ENCODE assay signal across 21 mouse cellular contexts in the genomic region with DNA sequence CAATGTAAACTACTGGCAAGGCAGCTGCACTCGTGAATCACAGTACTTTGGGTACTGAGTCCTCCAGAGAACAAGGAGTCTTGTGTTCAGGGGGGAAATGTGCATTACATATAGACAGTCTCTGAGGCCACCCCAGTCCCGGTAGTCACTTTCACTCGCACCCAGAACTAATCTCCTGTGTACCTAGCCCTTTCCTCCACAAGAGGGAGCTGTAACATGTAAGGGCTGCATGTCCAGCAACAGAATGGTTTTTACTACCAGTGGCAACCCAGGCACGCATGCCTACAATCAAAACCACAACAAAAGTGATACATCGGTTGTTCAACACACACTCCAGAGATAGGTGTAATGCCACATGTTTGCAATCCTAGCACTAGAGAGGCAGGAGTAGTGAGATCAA. TPM values are rescaled to one million over a fixed set of nuclear protein-coding genes. Genes with fewer than 3 reads are reported as not detected.
A peak's percentile ranks its signal among the peaks of the same experiment; 100 is the strongest.
DNase-seq lines count a peak whose midpoint lies in the region; ATAC-seq and TF ChIP-seq lines count a peak whose summit lies in the region.
"Had no signal": no experiment of that assay in that cellular context is flagged by ENCODE, and none has a peak within 500 bp of the region (broad histone marks: within the 10 kb centered on the region; RNA-seq: fewer than 3 reads in every experiment).

No protein-coding gene starts in this region.

- TF ChIP-seq EP300 in liver, embryonic 14.5 days (IDR thresholded peaks at IDR 0.05; ENCODE audit: low read depth): no peak
- no peak for TF ChIP-seq EP300 in stomach, postnatal 0 days (optimal IDR thresholded peaks at IDR 0.05)

- no peak for DNase-seq in forebrain, postnatal 0 days
- no peak for DNase-seq in liver, embryonic 14.5 days (ENCODE audit: low read depth in 3 of 3, low spot score in 3 of 3)
- no peak for DNase-seq in liver
- DNase-seq in ES-CJ7 (ENCODE audit: low read depth, low spot score): peak; percentile 66
- DNase-seq in stomach, postnatal 0 days (ENCODE audit: low spot score): no peak
- DNase-seq: adrenal gland, postnatal 36 days; cerebellum, adult 8-10 months; kidney, postnatal 4 days; lung, postnatal 36 days; retina, postnatal 1 day; thymus, postnatal 14 days had no signal

- ATAC-seq in forebrain, postnatal 0 days: no peak
- no peak for ATAC-seq in forebrain, embryonic 13.5 days
- ATAC-seq in liver, embryonic 14.5 days (ENCODE audit: insufficient read depth): no peak
- ATAC-seq in stomach, postnatal 0 days (ENCODE audit: low FRiP score, low TSS enrichment): no peak
- ATAC-seq in heart, embryonic 12.5 days (ENCODE audit: insufficient number of reproducible peaks, low FRiP score): no peak
- ATAC-seq: forebrain, embryonic 15.5 days; inflammation-experienced regulatory T-cells, adult 6 months; midbrain, embryonic 16.5 days had no signal

- no peaks in the 10 kb centered on the region for H3K27me3 ChIP-seq in forebrain, postnatal 0 days (ENCODE audit: insufficient read depth, low read length)
- no peaks in the 10 kb centered on the region for H3K27me3 ChIP-seq in forebrain, embryonic 13.5 days
- no peaks in the 10 kb centered on the region for H3K27me3 ChIP-seq in liver, embryonic 14.5 days (ENCODE audit: control insufficient read depth, insufficient read depth, low read length)
- H3K27me3 ChIP-seq in stomach, postnatal 0 days (ENCODE audit: control insufficient read depth, insufficient read depth, low read length): no peaks in the 10 kb centered on the region
- H3K27me3 ChIP-seq in heart, embryonic 12.5 days (replicated peaks): no peaks in the 10 kb centered on the region
- H3K27me3 ChIP-seq: embryonic facial prominence, embryonic 13.5 days; forebrain, embryonic 15.5 days; limb, embryonic 13.5 days had no signal

- no peak overlapping the region for H3K4me3 ChIP-seq in forebrain, postnatal 0 days (ENCODE audit: low read depth, low read length)
- no peak overlapping the region for H3K4me3 ChIP-seq in forebrain, embryonic 13.5 days
- H3K4me3 ChIP-seq in liver, embryonic 14.5 days (ENCODE audit: insufficient read depth in 1 of 2, low read depth in 2 of 2, low read length in 2 of 2): no peak overlapping the region
- no peak overlapping the region for H3K4me3 ChIP-seq in stomach, postnatal 0 days (ENCODE audit: low read depth, low read length)
- no peak overlapping the region for H3K4me3 ChIP-seq in heart, embryonic 12.5 days
- H3K4me3 ChIP-seq: embryonic facial prominence, embryonic 13.5 days; forebrain, embryonic 15.5 days; hindbrain, embryonic 10.5 days; limb, embryonic 13.5 days had no signal

- H3K27ac ChIP-seq in forebrain, postnatal 0 days (ENCODE audit: low read depth, low read length): no peak overlapping the region
- no peak overlapping the region for H3K27ac ChIP-seq in forebrain, embryonic 13.5 days
- no peak overlapping the region for H3K27ac ChIP-seq in liver, embryonic 14.5 days
- H3K27ac ChIP-seq in stomach, postnatal 0 days (replicated peaks): no peak overlapping the region
- no peak overlapping the region for H3K27ac ChIP-seq in heart, embryonic 12.5 days (ENCODE audit: poor library complexity, severe bottlenecking)
- H3K27ac ChIP-seq: embryonic facial prominence, embryonic 13.5 days; forebrain, embryonic 15.5 days; hindbrain, embryonic 10.5 days; limb, embryonic 13.5 days had no signal

- peak; percentile 33 for TF ChIP-seq CTCF in forebrain, postnatal 0 days (IDR thresholded peaks at IDR 0.05; ENCODE audit: low read depth)
- 0 out of 2 replicates have a peak, but pooled peaks have one; percentile 16 for TF ChIP-seq CTCF in liver, embryonic 14.5 days (IDR thresholded peaks at IDR 0.05; ENCODE audit: low read depth)
- TF ChIP-seq CTCF in stomach, postnatal 0 days (IDR thresholded peaks at IDR 0.05; ENCODE audit: low read depth): peak; percentile 23; the same call in 1 of the 2 replicates

- no peak overlapping the region for H3K4me2 ChIP-seq in forebrain, postnatal 0 days (ENCODE audit: low read depth)
- H3K4me2 ChIP-seq in forebrain, embryonic 13.5 days: no peak overlapping the region
- H3K4me2 ChIP-seq in liver, embryonic 14.5 days (ENCODE audit: low read depth): no peak overlapping the region
- H3K4me2 ChIP-seq in stomach, postnatal 0 days (replicated peaks; ENCODE audit: low read depth): no peak overlapping the region
- no peak overlapping the region for H3K4me2 ChIP-seq in heart, embryonic 12.5 days
- H3K4me2 ChIP-seq: embryonic facial prominence, embryonic 13.5 days; forebrain, embryonic 15.5 days; limb, embryonic 13.5 days had no signal

- no peaks in the 10 kb centered on the region for H3K36me3 ChIP-seq in forebrain, postnatal 0 days (ENCODE audit: insufficient read depth)
- no peaks in the 10 kb centered on the region for H3K36me3 ChIP-seq in forebrain, embryonic 13.5 days (ENCODE audit: poor library complexity, severe bottlenecking)
- no peaks in the 10 kb centered on the region for H3K36me3 ChIP-seq in liver, embryonic 14.5 days (replicated peaks; ENCODE audit: control insufficient read depth, insufficient read depth, low read depth)
- no peaks in the 10 kb centered on the region for H3K36me3 ChIP-seq in stomach, postnatal 0 days (ENCODE audit: control insufficient read depth, insufficient read depth, low read length)
- no peaks in the 10 kb centered on the region for H3K36me3 ChIP-seq in heart, embryonic 12.5 days
- H3K36me3 ChIP-seq: embryonic facial prominence, embryonic 13.5 days; forebrain, embryonic 15.5 days; G1E; hindbrain, embryonic 10.5 days; limb, embryonic 13.5 days had no signal

- H3K9me3 ChIP-seq in forebrain, postnatal 0 days (ENCODE audit: low read length): no peaks in the 10 kb centered on the region
- no peaks in the 10 kb centered on the region for H3K9me3 ChIP-seq in forebrain, embryonic 13.5 days (replicated peaks)
- H3K9me3 ChIP-seq in liver, embryonic 14.5 days (ENCODE audit: control insufficient read depth, low read length): no peaks in the 10 kb centered on the region
- no peaks in the 10 kb centered on the region for H3K9me3 ChIP-seq in stomach, postnatal 0 days (ENCODE audit: control insufficient read depth, low read length)
- H3K9me3 ChIP-seq in heart, embryonic 12.5 days (replicated peaks): no peaks in the 10 kb centered on the region
- H3K9me3 ChIP-seq: embryonic facial prominence, embryonic 13.5 days; forebrain, embryonic 15.5 days; hindbrain, embryonic 10.5 days; limb, embryonic 13.5 days had no signal

- peaks cover 6% of the 10 kb centered on the region; the same call in 1 of the 2 replicates for H3K4me1 ChIP-seq in forebrain, postnatal 0 days (ENCODE audit: insufficient read depth)
- peaks cover 9% of the 10 kb centered on the region for H3K4me1 ChIP-seq in forebrain, embryonic 13.5 days
- no peaks in the 10 kb centered on the region for H3K4me1 ChIP-seq in liver, embryonic 14.5 days (replicated peaks; ENCODE audit: control insufficient read depth in 2 of 2, insufficient read depth in 2 of 2, low read length in 1 of 2)
- no peaks in the 10 kb centered on the region for H3K4me1 ChIP-seq in stomach, postnatal 0 days (replicated peaks; ENCODE audit: control insufficient read depth, insufficient read depth)
- peaks cover 8% of the 10 kb centered on the region for H3K4me1 ChIP-seq in heart, embryonic 12.5 days (replicated peaks)

- 93% methylated on average over 5 of the region's 5 CpGs for WGBS in forebrain, postnatal 0 days
- WGBS in forebrain, embryonic 13.5 days: 86% methylated on average over 5 of the region's 5 CpGs
- 58% methylated on average over 5 of the region's 5 CpGs for WGBS in liver, embryonic 14.5 days (ENCODE audit: insufficient replicate concordance)
- WGBS in stomach, postnatal 0 days: 83% methylated on average over 5 of the region's 5 CpGs
- 79% methylated on average over 5 of the region's 5 CpGs for WGBS in heart, embryonic 12.5 days

- H3K9ac ChIP-seq in forebrain, postnatal 0 days: no peak overlapping the region
- H3K9ac ChIP-seq in forebrain, embryonic 13.5 days: no peak overlapping the region
- no peak overlapping the region for H3K9ac ChIP-seq in liver, embryonic 14.5 days (replicated peaks)
- H3K9ac ChIP-seq in stomach, postnatal 0 days (ENCODE audit: low read length): no peak overlapping the region
- no peak overlapping the region for H3K9ac ChIP-seq in heart, embryonic 12.5 days
- H3K9ac ChIP-seq: embryonic facial prominence, embryonic 13.5 days; forebrain, embryonic 15.5 days; limb, embryonic 13.5 days had no signal

RNA-seq across cellular contexts. Expression of a gene that starts 56.9 kb away (rescaled TPM):
- total RNA-seq in forebrain, postnatal 0 days (2014; rRNA removed): 1.9 and 2.9 TPM in 2 replicates
- polyA plus RNA-seq in forebrain, postnatal 0 days (2015; fragmentation: Nextera tagmentation; extraction: Ambion mirVana): 0.89 and 1.7 TPM in 2 replicates
- 0.80 and 0.92 TPM in 2 replicates for polyA plus RNA-seq in forebrain, embryonic 13.5 days (2015; fragmentation: Nextera tagmentation; extraction: Ambion mirVana)
- 0.01 and 0.02 TPM in 2 replicates for polyA plus RNA-seq in liver, embryonic 14.5 days (2012; rRNA removed)
- not detected in 2 replicates for polyA plus RNA-seq in liver, embryonic 14.5 days (2014; fragmentation: Nextera tagmentation; extraction: Ambion mirVana)
- polyA plus RNA-seq in stomach, postnatal 0 days (2015; fragmentation: Nextera tagmentation; extraction: Ambion mirVana): 0.13 and 0.17 TPM in 2 replicates
- 0.55 and 0.60 TPM in 2 replicates for polyA plus RNA-seq in heart, embryonic 12.5 days (2016; fragmentation: Nextera tagmentation; extraction: Ambion mirVana)
- total RNA-seq: megakaryocyte-erythroid progenitor cell, adult 5-6 weeks had no signal
- polyA plus RNA-seq: G1E; inflammation-experienced regulatory T-cells, adult 6 months had no signal
